Mouse (Mus musculus): ENCODE measurements around the gene Evi2.

Evi2 gene

GRCm38 (mm10) chr11:79524310-79524575, 6.1 kb downstream of the Evi2 start:
- no peak for DNase-seq (ENCODE audit: low spot score)

GRCm38 (mm10) chr11:79523560-79524309, 6.7 kb downstream of the Evi2 start, which contains the start of gene Evi2b:
TSS of gene Evi2b (minus strand) at chr11:79523762.
- no peak for DNase-seq (ENCODE audit: low spot score)

- DNase-seq (ENCODE audit: low spot score), result no peak
Measured at GRCm38 (mm10) chr11:79522944-79523343, 7.4 kb downstream of the Evi2 start.

GRCm38 (mm10) chr11:79521930-79522329, 8.5 kb downstream of the Evi2 start:
- DNase-seq (ENCODE audit: low spot score), result no peak

- no peak for DNase-seq (ENCODE audit: low spot score)
Measured at GRCm38 (mm10) chr11:79520772-79521171, 9.6 kb downstream of the Evi2 start.

- DNase-seq (ENCODE audit: low spot score), result no peak
Measured at GRCm38 (mm10) chr11:79519878-79520291, 10.5 kb downstream of the Evi2 start.

- DNase-seq (ENCODE audit: low spot score), result no peak
Measured at GRCm38 (mm10) chr11:79519299-79519698, 11.1 kb downstream of the Evi2 start.

- no peak for DNase-seq (ENCODE audit: low spot score)
Measured at GRCm38 (mm10) chr11:79515798-79516197, 14.6 kb downstream of the Evi2 start.

GRCm38 (mm10) chr11:79515331-79515730, 15.1 kb downstream of the Evi2 start:
- no peak for DNase-seq (ENCODE audit: low spot score)

GRCm38 (mm10) chr11:79511970-79512369, 18.4 kb downstream of the Evi2 start:
- no peak for DNase-seq (ENCODE audit: low spot score)

GRCm38 (mm10) chr11:79504506-79504905, 25.9 kb downstream of the Evi2 start:
- DNase-seq (ENCODE audit: low spot score), result no peak

- DNase-seq (ENCODE audit: low spot score), result no peak
Measured at GRCm38 (mm10) chr11:79503845-79504244, 26.5 kb downstream of the Evi2 start, which contains the start of gene Omg. TSS of gene Omg (minus strand) at chr11:79504084.

- no peak for DNase-seq (ENCODE audit: low spot score)
Measured at GRCm38 (mm10) chr11:79502917-79503316, 27.5 kb downstream of the Evi2 start.

- no peak for DNase-seq (ENCODE audit: low spot score)
Measured at GRCm38 (mm10) chr11:79494976-79495800, 35.2 kb downstream of the Evi2 start.

- no peak for DNase-seq (ENCODE audit: low spot score)
Measured at GRCm38 (mm10) chr11:79484721-79485120, 45.7 kb downstream of the Evi2 start.

GRCm38 (mm10) chr11:79483876-79484528, 46.4 kb downstream of the Evi2 start:
- no peak for DNase-seq (ENCODE audit: low spot score)

GRCm38 (mm10) chr11:79483392-79483791, 47.0 kb downstream of the Evi2 start:
- no peak for DNase-seq (ENCODE audit: low spot score)

GRCm38 (mm10) chr11:79468097-79468496, 62.3 kb downstream of the Evi2 start:
- DNase-seq (ENCODE audit: low spot score), result no peak

Measured in embryo, embryonic 10.5 days (tissue).